Mouse (Mus musculus): ENCODE data around the gene Patz1. TPM values are rescaled to one million over a fixed set of nuclear protein-coding genes. Genes with fewer than 3 reads are reported as not detected.

The Patz1 gene
- total and polyA plus RNA-seq, 3 experiments, result 29.5 to 37.4 (median 31.5) TPM

DNA sequence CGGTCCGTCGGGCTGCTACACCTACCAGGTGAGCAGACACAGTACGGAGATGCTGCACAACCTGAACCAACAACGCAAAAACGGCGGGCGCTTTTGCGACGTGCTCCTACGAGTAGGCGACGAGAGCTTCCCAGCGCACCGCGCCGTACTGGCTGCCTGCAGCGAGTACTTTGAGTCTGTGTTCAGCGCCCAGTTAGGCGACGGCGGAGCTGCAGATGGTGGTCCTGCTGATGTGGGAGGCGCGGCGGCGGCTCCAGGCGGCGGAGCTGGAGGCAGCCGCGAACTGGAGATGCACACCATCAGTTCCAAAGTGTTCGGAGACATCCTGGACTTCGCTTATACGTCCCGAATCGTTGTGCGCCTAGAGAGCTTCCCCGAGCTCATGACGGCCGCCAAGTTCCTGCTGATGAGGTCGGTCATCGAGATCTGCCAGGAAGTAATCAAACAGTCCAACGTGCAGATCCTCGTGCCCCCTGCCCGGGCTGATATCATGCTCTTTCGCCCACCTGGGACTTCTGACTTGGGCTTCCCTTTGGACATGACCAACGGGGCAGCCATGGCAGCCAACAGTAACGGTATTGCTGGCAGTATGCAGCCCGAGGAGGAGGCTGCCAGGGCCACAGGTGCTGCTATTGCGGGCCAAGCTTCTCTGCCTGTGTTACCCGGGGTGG, 2.1 kb downstream of the Patz1 start:
- Histone ChIP-seq H3K4me1 (ENCODE audit: control insufficient read depth in 1 of 2, insufficient read depth in 2 of 2) (peaks cover 5 to 47% of the 10 kb centered on the region in 2 experiments), H3K9ac (ENCODE audit: insufficient read depth, low read depth) (peak overlapping the region; percentile 72), H3K27me3 (replicated peaks) (no peaks in the 10 kb centered on the region), H3K9me3 (replicated peaks; ENCODE audit: low read length) (no peaks in the 10 kb centered on the region), H3K36me3 (replicated peaks in 1 of 2; ENCODE audit: control insufficient read depth in 1 of 2, insufficient read depth in 1 of 2, low read length in 1 of 2) (peaks cover 22 to 27% of the 10 kb centered on the region in 2 experiments), H3K4me2 (ENCODE audit: insufficient read depth, low read depth, poor library complexity, severe bottlenecking) (peak overlapping the region; percentile 96), H3K27ac (ENCODE audit: insufficient read depth, low read depth) (peak overlapping the region; percentile 47; the same call in 1 of the 2 replicates), H3K79me2 (replicated peaks; ENCODE audit: control insufficient read depth, extremely low read depth, insufficient read depth, poor library complexity, severe bottlenecking) (peaks cover 31% of the 10 kb centered on the region), H3K4me3 (replicated peaks in 1 of 3; ENCODE audit: low read depth in 2 of 3, low read length in 2 of 3, poor library complexity in 1 of 3) (peak overlapping the region; percentile 79 to 85 (median 84))
- TF ChIP-seq TCF12 (IDR thresholded peaks at IDR 0.05; ENCODE audit: low read depth, low read length) (peak; percentile 43; the same call in 1 of the 2 replicates), UBTF (IDR thresholded peaks at IDR 0.05; ENCODE audit: low read depth, low read length) (peak; percentile 31; the same call in 1 of the 2 replicates), SMC3 (IDR thresholded peaks at IDR 0.05; ENCODE audit: low read depth, low read length) (no peak), EP300 (IDR thresholded peaks at IDR 0.05; ENCODE audit: low read length) (no peak), SIN3A (IDR thresholded peaks at IDR 0.05; ENCODE audit: low read length) (peak; percentile 77), MAX (IDR thresholded peaks at IDR 0.05; ENCODE audit: low read length) (peak; percentile 36), ZC3H11A (IDR thresholded peaks at IDR 0.05; ENCODE audit: low read depth, low read length) (no peak), IRF4 (IDR thresholded peaks at IDR 0.05; ENCODE audit: low read depth, low read length) (0 out of 2 replicates have a peak, but pooled peaks have one; percentile 23), ELF1 (IDR thresholded peaks at IDR 0.05; ENCODE audit: low read depth, low read length) (peak; percentile 27; the same call in 1 of the 2 replicates), BHLHE40 (IDR thresholded peaks at IDR 0.05; ENCODE audit: low read depth, low read length) (no peak), ETS1 (conservative IDR thresholded peaks at IDR 0.05; ENCODE audit: low read depth, low read length) (no peak), POLR2AphosphoS2 (IDR thresholded peaks at IDR 0.05; ENCODE audit: low read depth, low read length) (no peak), RCOR1 (conservative IDR thresholded peaks at IDR 0.05; ENCODE audit: low read depth, low read length) (peak; percentile 65; the same call in 1 of the 2 replicates), ZMIZ1 (IDR thresholded peaks at IDR 0.05; ENCODE audit: low read depth, low read length) (peak; percentile 30; the same call in 1 of the 2 replicates)
- in situ Hi-C loops (cut with MboI; ENCODE audit: low pct_ligation_motif_present, low pct_unique_long_range_greater_than_20kb, low sequenced_read_pairs), result no loop called here
- dilution Hi-C loops (cut with MboI; ENCODE audit: extremely low pct_ligation_motif_present, extremely low pct_unique_long_range_greater_than_20kb, low sequenced_read_pairs), result no loop called here
- peak; percentile 52 for DNase-seq (ENCODE audit: extremely low read depth)

GRCm38 (mm10) chr11:3291311-3292061, 2.8 kb downstream of the Patz1 start:
- Histone ChIP-seq H3K9me3 (replicated peaks; ENCODE audit: low read length) (no peaks in the 10 kb centered on the region), H3K27ac (ENCODE audit: insufficient read depth, low read depth) (peak overlapping the region; percentile 47), H3K27me3 (replicated peaks) (no peaks in the 10 kb centered on the region), H3K4me1 (ENCODE audit: control insufficient read depth in 1 of 2, insufficient read depth in 2 of 2) (peaks cover 0 to 47% of the 10 kb centered on the region in 2 experiments; a peak in 2 of 4 replicates), H3K36me3 (replicated peaks in 1 of 2; ENCODE audit: control insufficient read depth in 1 of 2, insufficient read depth in 1 of 2, low read length in 1 of 2) (peaks cover 27 to 34% of the 10 kb centered on the region in 2 experiments), H3K9ac (ENCODE audit: insufficient read depth, low read depth) (peak overlapping the region; percentile 72), H3K4me3 (replicated peaks in 1 of 3; ENCODE audit: low read depth in 2 of 3, low read length in 2 of 3, poor library complexity in 1 of 3) (peak overlapping the region; percentile 79 to 85 (median 84)), H3K4me2 (ENCODE audit: insufficient read depth, low read depth, poor library complexity, severe bottlenecking) (peak overlapping the region; percentile 96), H3K79me2 (replicated peaks; ENCODE audit: control insufficient read depth, extremely low read depth, insufficient read depth, poor library complexity, severe bottlenecking) (peaks cover 31% of the 10 kb centered on the region)
- TF ChIP-seq ETS1 (conservative IDR thresholded peaks at IDR 0.05; ENCODE audit: low read depth, low read length) (no peak), CHD2 (IDR thresholded peaks at IDR 0.05; ENCODE audit: low read length) (0 out of 2 replicates have a peak, but pooled peaks have one; percentile 9), CHD1 (IDR thresholded peaks at IDR 0.05; ENCODE audit: low read depth, low read length) (peak; percentile 66; the same call in 1 of the 2 replicates), BHLHE40 (IDR thresholded peaks at IDR 0.05; ENCODE audit: low read depth, low read length) (peak; percentile 75)
- DNase-seq (ENCODE audit: extremely low read depth), result peak; percentile 47
- dilution Hi-C loops (cut with MboI; ENCODE audit: extremely low pct_ligation_motif_present, extremely low pct_unique_long_range_greater_than_20kb, low sequenced_read_pairs), result no loop called here
- in situ Hi-C loops (cut with MboI; ENCODE audit: low pct_ligation_motif_present, low pct_unique_long_range_greater_than_20kb, low sequenced_read_pairs), result no loop called here

All from CH12.LX (cell line).